Mouse (Mus musculus) forebrain, embryonic 15.5 days (tissue): ENCODE results near the gene Fggy. TPM values are rescaled to one million over a fixed set of nuclear protein-coding genes. Genes with fewer than 3 reads are reported as not detected.

ENCODE experiments used
- ATAC-seq: fragments of 200-750 bp; cut with Nextera tagmentation; replicated peaks from 2 replicates; pipeline ENCODE4 v1.8.0; 2017; ENCODE audit warnings: mild to moderate bottlenecking, moderate TSS enrichment, moderate library complexity
- H3K27ac ChIP-seq: fragments of 300-500 bp; sonication (generic); replicated peaks from 2 replicates; pipeline ENCODE4 v1.5.1; 2015; ENCODE audit warnings: mild to moderate bottlenecking, inconsistent platforms
- H3K27me3 ChIP-seq: fragments of 300-500 bp; sonication (generic); 2 replicates; pipeline ENCODE4 v1.6.1; 2015; ENCODE audit warnings: inconsistent platforms
- H3K36me3 ChIP-seq: fragments of 300-500 bp; sonication (generic); 2 replicates; pipeline ENCODE4 v1.6.1; 2015; ENCODE audit warnings: mild to moderate bottlenecking, inconsistent platforms
- H3K4me1 ChIP-seq: fragments of 300-500 bp; sonication (generic); 2 replicates; pipeline ENCODE4 v1.6.1; 2015; ENCODE audit warnings: inconsistent platforms
- H3K4me2 ChIP-seq: fragments of 300-500 bp; sonication (generic); replicated peaks from 2 replicates; pipeline ENCODE4 v1.6.1; 2015; ENCODE audit warnings: mild to moderate bottlenecking, inconsistent platforms
- H3K4me3 ChIP-seq: fragments of 300-500 bp; sonication (generic); 2 replicates; pipeline ENCODE4 v1.5.1; 2015; ENCODE audit warnings: mild to moderate bottlenecking, inconsistent platforms
- H3K9ac ChIP-seq: fragments of 300-500 bp; sonication (generic); replicated peaks from 2 replicates; pipeline ENCODE4 v1.6.1; 2015; ENCODE audit warnings: mild to moderate bottlenecking, inconsistent platforms
- H3K9me3 ChIP-seq: fragments of 300-500 bp; sonication (generic); 2 replicates; pipeline ENCODE4 v1.6.1; 2016; ENCODE audit warnings: inconsistent platforms
- WGBS: fragments of 180-500 bp; shearing (Covaris S2); methylation state at CpG from one replicate; pipeline ENCODE4 v1.1.7; 2015; ENCODE audit warnings: mixed read lengths; 5-methylcytosine and 5-hydroxymethylcytosine counted together
- polyA plus RNA-seq: library from polyadenylated mRNA; unstranded; fragments of >200 nt; fragmentation: Nextera tagmentation; extraction: Ambion mirVana; gene quantifications from 2 replicates; pipeline ENCODE4 v1.2.1, GENCODE M21; 2015

Fggy gene
- polyA plus RNA-seq, 1 experiment from 2014 or later, result 5.2 TPM

DNA sequence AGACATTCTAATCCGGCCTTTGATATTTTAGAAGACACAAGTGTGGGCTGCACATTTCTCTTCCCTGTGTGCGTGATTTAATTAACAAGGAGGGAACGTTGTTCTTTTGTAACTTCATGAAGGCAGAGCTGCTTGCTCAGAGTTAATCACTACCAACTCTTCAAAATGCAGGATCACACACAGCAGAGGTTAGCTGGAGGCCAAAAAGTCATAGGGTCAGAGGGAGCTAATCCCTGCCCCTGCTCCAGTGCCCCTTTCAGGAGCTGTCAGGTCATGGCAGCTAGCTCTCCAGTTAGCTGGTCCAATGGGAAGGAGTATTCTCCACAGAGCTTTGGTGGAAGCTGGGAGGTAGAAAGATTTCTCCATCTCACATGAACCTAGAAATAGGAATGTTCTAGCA, 215.4 kb downstream of the Fggy start:
- H3K36me3 ChIP-seq, result no peaks in the 10 kb centered on the region
- H3K27me3 ChIP-seq, result no peaks in the 10 kb centered on the region
- WGBS, result 12% methylated on average over 3 of the region's 3 CpGs
- no peaks in the 10 kb centered on the region for H3K9me3 ChIP-seq
- no peak for ATAC-seq
- H3K9ac ChIP-seq, result no peak overlapping the region
- no peak overlapping the region for H3K4me3 ChIP-seq
- no peaks in the 10 kb centered on the region for H3K4me1 ChIP-seq
- H3K27ac ChIP-seq, result no peak overlapping the region
- H3K4me2 ChIP-seq, result no peak overlapping the region

DNA sequence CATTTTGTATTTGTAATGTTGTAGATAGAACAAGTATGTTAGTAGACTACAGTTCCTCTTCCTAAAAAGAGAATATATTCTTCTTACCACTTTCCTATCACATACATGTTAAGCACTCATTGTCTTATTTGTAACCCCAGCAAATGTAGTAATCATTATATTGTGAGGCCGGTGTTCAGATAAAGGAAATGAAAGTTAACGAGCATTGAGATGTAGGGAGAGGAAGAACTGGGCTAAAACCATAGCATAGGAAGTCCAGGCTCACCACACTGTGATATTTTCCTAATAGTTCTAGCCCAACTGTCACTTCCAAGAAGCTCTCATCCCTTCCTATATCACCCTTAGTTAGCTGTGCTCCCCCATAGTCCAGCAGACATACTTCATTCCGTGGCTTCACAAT, 218.3 kb downstream of the Fggy start:
- H3K4me2 ChIP-seq, result no peak overlapping the region
- H3K4me1 ChIP-seq, result no peaks in the 10 kb centered on the region
- H3K4me3 ChIP-seq, result no peak overlapping the region
- no peak for ATAC-seq
- H3K9me3 ChIP-seq, result no peaks in the 10 kb centered on the region
- WGBS, result 79% methylated on average over 3 of the region's 3 CpGs
- no peaks in the 10 kb centered on the region for H3K27me3 ChIP-seq
- no peaks in the 10 kb centered on the region for H3K36me3 ChIP-seq
- H3K9ac ChIP-seq, result no peak overlapping the region
- H3K27ac ChIP-seq, result no peak overlapping the region

DNA sequence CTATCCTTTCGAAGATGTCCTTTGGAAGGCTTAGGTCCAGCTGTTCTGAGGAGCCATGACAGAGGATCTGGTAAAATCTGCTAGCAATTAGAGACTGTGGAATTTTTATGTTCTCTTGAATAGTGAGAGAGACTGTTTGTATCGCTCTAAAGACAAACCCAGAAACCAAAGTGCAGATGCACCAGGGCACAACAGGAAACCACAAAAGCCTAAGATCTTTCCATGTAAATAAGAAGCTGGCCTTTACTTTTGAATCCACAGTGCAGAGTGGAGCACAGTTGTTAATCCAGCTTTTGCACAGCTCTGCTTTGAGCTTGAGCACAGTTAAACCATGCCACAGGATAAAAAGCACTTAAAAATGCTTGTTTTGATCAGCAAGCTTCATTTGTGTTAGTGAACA, 220.5 kb downstream of the Fggy start:
- Histone ChIP-seq H3K27ac (no peak overlapping the region), H3K4me3 (no peak overlapping the region), H3K4me2 (no peak overlapping the region), H3K36me3 (no peaks in the 10 kb centered on the region), H3K4me1 (no peaks in the 10 kb centered on the region), H3K9me3 (no peaks in the 10 kb centered on the region), H3K27me3 (no peaks in the 10 kb centered on the region), H3K9ac (no peak overlapping the region)
- ATAC-seq, result no peak
- 92% methylated on average over 2 of the region's 2 CpGs for WGBS

DNA sequence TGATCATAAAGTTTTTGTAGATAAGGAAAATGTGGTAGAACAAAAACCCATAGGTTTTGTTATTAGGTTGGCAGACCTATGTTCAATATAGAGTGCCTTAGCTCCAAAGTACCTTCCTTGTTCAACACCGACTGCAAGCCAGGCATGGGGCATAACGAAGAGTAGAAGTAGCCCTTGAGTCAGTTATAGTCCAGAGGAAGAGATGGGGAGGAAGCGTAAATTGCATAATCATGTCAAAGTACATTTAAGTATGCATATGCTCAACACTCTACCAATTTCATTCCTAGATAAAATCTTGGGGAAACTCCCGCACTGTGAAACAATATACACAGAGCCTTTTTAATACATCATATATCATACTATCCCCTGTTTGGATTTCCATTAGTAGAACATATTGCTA, 221.2 kb downstream of the Fggy start:
- WGBS, result 92% methylated on average over 4 of the region's 4 CpGs
- ATAC-seq, result no peak
- Histone ChIP-seq H3K4me1 (no peaks in the 10 kb centered on the region), H3K9ac (no peak overlapping the region), H3K4me3 (no peak overlapping the region), H3K36me3 (no peaks in the 10 kb centered on the region), H3K4me2 (no peak overlapping the region), H3K27ac (no peak overlapping the region), H3K27me3 (no peaks in the 10 kb centered on the region), H3K9me3 (no peaks in the 10 kb centered on the region)

DNA sequence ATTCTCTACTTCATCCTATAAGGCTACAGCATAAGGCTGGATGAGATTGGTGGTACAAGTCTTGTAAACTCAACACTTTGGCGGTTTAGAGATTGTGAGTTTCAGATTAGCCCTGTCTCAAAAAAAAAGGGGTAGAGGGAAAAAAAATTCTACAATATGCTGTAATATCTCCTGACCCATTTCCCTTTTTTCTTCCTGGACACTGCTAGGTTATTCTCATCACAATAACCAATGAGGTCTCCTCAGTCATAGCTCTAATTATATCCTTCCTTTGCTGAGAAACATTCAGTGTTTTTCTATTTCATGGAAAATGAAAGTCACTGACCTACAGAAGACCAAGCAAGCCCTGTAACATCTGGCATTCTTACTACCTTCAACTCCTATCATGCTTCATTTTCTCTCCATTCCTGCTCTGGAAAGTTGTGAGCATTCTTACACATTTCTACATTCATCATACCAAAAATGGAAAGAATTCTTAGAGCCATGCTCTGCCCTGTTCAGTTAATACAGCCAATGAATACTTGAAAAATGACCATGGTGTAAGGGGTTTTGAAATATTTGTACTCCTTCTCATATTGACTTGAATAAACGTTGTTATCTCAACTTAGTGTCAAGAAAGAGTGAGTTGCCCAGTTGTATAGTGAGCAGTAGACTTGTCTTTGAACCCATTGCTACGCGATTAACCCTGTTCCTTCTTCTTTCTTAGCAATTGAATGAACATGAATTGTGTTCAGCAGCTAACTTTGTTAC, 227.0 kb downstream of the Fggy start:
- 84% methylated on average over 4 of the region's 4 CpGs for WGBS

DNA sequence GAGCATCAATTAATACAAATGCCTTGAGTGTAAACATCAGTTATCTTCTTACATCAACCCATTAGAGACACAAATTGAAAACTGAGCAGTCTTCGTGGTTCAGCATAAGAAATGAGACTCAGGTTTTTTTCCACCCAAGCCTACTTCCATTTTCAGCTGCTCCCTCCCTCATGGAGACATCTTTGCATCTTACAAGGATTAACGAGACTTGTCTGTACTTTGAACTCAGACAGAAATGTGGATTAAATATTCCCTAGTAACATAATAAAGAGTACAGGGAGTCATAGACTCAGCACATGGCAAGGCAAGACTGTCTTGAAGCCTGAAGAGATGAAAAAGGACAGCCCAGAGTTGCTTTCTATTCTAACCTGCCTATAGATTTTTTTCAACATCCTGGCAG, 230.3 kb downstream of the Fggy start:
- Histone ChIP-seq H3K9me3 (no peaks in the 10 kb centered on the region), H3K4me1 (peaks cover 10% of the 10 kb centered on the region), H3K9ac (no peak overlapping the region), H3K4me3 (no peak overlapping the region), H3K4me2 (no peak overlapping the region), H3K27ac (no peak overlapping the region), H3K36me3 (no peaks in the 10 kb centered on the region), H3K27me3 (no peaks in the 10 kb centered on the region)
- WGBS, result 48% methylated on average over 2 of the region's 2 CpGs
- no peak for ATAC-seq

More for the DNA sequence above, 227.0 kb downstream of the Fggy start:
- H3K36me3 ChIP-seq, result no peaks in the 10 kb centered on the region
- no peak overlapping the region for H3K27ac ChIP-seq
- ATAC-seq, result no peak
- H3K4me3 ChIP-seq, result no peak overlapping the region
- H3K27me3 ChIP-seq, result no peaks in the 10 kb centered on the region
- no peaks in the 10 kb centered on the region for H3K9me3 ChIP-seq
- peaks cover 10% of the 10 kb centered on the region for H3K4me1 ChIP-seq
- H3K9ac ChIP-seq, result no peak overlapping the region
- H3K4me2 ChIP-seq, result no peak overlapping the region

DNA sequence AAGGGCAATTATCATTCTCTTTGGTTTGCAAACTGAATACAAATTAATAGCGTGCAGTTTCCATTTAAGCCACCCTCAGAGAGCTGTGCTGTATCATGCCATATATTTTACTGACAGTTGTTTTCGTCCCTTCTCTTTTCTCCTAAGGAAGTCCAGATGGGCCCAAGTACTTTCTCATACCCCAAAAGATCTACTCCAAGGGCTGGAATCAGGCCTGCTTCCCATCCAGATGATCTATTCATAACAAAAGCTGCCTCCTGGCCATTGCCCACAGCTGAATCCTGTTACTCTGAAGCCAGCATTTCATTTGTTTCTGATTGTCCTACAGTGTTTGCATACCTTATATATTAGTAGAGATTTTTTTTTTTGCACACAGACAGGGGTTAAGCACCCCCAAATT, 231.6 kb downstream of the Fggy start:
- H3K27me3 ChIP-seq, result no peaks in the 10 kb centered on the region
- 54% methylated on average over 2 of the region's 2 CpGs for WGBS

DNA sequence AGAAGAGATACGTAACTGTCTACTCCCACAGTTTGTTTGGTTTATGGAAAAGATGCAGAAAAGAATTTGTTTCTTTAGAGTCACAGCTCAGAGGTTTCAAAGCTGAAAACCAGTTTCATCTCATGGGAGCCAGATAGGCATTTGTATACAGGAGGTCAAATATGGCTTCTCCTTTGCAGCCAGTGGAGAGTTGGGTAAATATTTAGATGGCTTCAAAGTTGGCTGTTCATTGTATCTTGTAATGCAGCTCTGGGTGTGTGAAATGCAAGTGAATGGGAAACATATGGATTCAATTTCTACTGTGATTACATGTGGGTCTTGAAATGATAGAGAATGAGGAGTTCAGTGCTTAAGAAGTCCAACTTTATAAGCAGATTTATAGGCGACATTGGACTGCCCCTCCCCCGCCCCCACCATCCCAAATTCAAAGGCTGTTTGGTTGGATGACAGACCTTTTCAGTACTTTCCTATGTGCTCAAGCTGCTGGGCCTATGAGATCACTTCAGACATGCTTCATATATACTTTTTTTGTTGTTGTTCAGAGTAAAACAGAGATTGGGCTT, 234.7 kb downstream of the Fggy start:
- Histone ChIP-seq H3K9ac (no peak overlapping the region), H3K9me3 (no peaks in the 10 kb centered on the region), H3K4me2 (no peak overlapping the region), H3K36me3 (no peaks in the 10 kb centered on the region), H3K4me1 (peaks cover 10% of the 10 kb centered on the region), H3K27ac (no peak overlapping the region), H3K27me3 (no peaks in the 10 kb centered on the region), H3K4me3 (no peak overlapping the region)
- no peak for ATAC-seq
- 88% methylated on average over 3 of the region's 3 CpGs for WGBS

More for the DNA sequence above, 231.6 kb downstream of the Fggy start:
- no peak overlapping the region for H3K4me3 ChIP-seq
- H3K4me2 ChIP-seq, result no peak overlapping the region
- H3K36me3 ChIP-seq, result no peaks in the 10 kb centered on the region
- H3K9ac ChIP-seq, result no peak overlapping the region
- no peak overlapping the region for H3K27ac ChIP-seq
- H3K9me3 ChIP-seq, result no peaks in the 10 kb centered on the region
- no peak for ATAC-seq
- peaks cover 10% of the 10 kb centered on the region for H3K4me1 ChIP-seq

DNA sequence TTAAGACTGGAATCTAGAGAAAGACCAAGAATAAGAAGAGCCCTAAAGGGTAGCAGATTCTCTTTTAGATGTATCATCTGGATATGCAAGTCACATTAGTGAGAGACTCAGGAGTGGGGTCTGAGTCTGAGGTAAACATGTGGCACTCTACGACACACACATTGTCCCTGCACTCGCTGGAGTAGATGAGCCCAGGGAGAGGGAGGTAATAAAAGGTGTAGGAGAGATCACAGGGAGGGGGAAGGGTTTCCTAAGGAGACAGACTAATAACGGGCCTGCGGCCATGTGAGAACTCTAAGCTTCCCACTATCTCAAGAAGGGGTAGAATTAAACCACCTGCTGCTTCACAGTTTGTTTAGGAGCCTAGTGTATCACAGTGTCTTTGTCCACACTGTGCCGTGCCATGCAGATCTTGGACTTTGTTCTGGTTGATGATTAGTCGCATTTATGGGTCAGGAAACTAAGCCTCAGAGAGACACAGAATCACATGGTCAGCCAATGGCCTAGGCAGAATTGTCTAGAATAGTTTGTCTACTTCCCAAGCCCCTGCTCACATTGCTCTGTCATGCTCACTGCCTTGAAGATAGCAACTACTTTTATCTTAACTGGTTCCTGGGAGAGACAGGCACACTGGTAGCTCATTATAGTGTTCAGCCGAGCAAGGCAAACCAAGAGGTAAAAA, 236.5 kb downstream of the Fggy start:
- 46% methylated on average over 7 of the region's 7 CpGs for WGBS
- Histone ChIP-seq H3K27me3 (no peaks in the 10 kb centered on the region), H3K9ac (no peak overlapping the region), H3K36me3 (no peaks in the 10 kb centered on the region), H3K27ac (no peak overlapping the region), H3K4me1 (peaks cover 5% of the 10 kb centered on the region), H3K4me2 (no peak overlapping the region), H3K9me3 (no peaks in the 10 kb centered on the region), H3K4me3 (no peak overlapping the region)
- ATAC-seq, result no peak

DNA sequence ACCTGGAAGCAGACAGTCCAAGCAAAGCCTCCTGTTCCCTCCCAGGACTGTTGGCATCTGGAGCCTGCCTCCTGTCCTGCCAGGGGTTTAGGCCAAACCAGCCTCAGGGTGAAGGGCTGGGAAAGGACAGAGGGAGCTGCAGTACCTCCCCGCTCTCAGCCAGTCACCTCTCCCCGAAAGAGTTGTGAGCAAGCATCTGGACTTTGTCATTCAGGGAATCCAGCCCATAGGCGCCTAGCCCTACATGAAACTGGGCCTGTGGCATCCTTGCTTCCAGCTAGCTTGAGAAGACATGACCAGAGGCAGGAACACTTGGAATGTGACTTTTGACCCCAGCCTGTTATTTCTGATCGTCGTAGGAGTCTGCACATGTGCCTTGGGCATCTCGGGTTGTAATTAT, 237.3 kb downstream of the Fggy start:
- 92% methylated on average over 6 of the region's 6 CpGs for WGBS

DNA sequence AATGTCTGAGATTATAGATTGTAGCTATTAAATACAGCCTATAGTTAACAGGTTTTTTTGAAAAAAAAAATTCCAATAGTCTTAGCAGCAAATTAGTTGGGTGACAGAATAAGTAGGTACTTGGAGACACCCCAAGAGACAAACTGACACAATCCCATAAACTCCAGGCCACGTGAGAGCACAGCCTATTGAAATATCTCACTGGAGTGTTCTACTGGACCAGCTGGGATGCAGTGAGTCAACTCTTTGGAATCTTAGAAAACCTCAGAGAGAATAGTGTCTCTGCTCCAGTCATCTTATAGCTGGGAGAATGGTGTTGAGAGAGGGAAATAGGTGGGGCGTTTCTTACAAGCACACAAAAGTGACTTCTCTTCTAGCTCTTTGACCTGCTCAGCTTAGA, 238.0 kb downstream of the Fggy start:
- WGBS, result 84% methylated on average over 2 of the region's 2 CpGs

More for the DNA sequence above, 237.3 kb downstream of the Fggy start:
- Histone ChIP-seq H3K4me3 (no peak overlapping the region), H3K4me1 (no peaks in the 10 kb centered on the region), H3K27me3 (no peaks in the 10 kb centered on the region), H3K9me3 (no peaks in the 10 kb centered on the region), H3K9ac (no peak overlapping the region), H3K4me2 (no peak overlapping the region), H3K27ac (no peak overlapping the region), H3K36me3 (no peaks in the 10 kb centered on the region)
- ATAC-seq, result no peak

DNA sequence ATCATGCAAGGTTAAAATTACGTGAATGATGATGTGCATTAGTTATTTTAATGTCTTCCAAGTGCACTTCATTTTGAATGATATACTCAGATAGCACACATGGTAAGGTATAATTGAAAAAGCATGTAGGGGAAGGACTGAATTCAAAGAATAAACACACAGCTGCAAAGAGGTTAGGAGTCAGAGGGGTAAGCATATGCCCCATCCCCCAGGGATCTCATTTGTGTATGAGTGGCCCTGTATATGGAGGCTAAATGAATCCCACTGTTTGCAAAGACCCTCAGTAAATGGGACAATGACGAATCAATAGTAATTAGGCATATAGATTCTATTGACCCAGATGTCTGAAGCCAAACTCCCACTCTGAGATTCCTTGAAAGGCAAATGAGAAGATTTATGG, 262.3 kb downstream of the Fggy start:
- Histone ChIP-seq H3K4me3 (no peak overlapping the region), H3K9me3 (no peaks in the 10 kb centered on the region), H3K4me2 (no peak overlapping the region), H3K4me1 (no peaks in the 10 kb centered on the region), H3K27me3 (no peaks in the 10 kb centered on the region), H3K9ac (no peak overlapping the region), H3K36me3 (no peaks in the 10 kb centered on the region), H3K27ac (no peak overlapping the region)
- WGBS, result 71% methylated on average over 2 of the region's 2 CpGs
- no peak for ATAC-seq

More for the DNA sequence above, 238.0 kb downstream of the Fggy start:
- Histone ChIP-seq H3K9me3 (no peaks in the 10 kb centered on the region), H3K36me3 (no peaks in the 10 kb centered on the region), H3K4me1 (no peaks in the 10 kb centered on the region), H3K4me3 (no peak overlapping the region), H3K4me2 (no peak overlapping the region), H3K27me3 (no peaks in the 10 kb centered on the region), H3K9ac (no peak overlapping the region), H3K27ac (no peak overlapping the region)
- no peak for ATAC-seq
